Comparison of ENCODE assay signal across 27 mouse cellular contexts in the genomic region with DNA sequence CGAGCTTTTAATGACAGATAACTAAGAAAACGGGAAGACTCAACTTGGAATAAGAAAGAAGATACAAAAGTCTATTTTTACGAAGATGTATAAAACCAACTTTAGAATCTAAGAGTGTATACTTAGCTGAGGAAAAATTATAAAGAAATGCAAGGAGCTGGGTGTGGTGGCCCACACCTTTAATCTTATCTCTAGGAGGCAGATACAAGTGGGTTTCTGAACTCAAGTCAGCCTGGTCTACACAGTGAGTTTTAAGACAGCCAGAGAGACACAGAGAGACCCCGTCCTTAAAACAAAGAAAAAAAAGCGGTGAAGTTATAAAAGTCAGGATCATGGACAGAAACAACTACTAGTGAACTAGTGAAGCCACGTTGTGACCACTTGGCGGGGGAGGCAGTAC. TPM values are rescaled to one million over a fixed set of nuclear protein-coding genes. Genes with fewer than 3 reads are reported as not detected.
DNase-seq lines count a peak whose midpoint lies in the region; ATAC-seq and TF ChIP-seq lines count a peak whose summit lies in the region.
"Had no signal": no experiment of that assay in that cellular context is flagged by ENCODE, and none has a peak within 500 bp of the region (broad histone marks: within the 10 kb centered on the region; RNA-seq: fewer than 3 reads in every experiment).

No protein-coding gene starts in this region.

- no peaks in the 10 kb centered on the region for H3K9me3 ChIP-seq in lung, embryonic 16.5 days (ENCODE audit: control insufficient read depth, low read length)
- no peaks in the 10 kb centered on the region for H3K9me3 ChIP-seq in liver, embryonic 14.5 days (ENCODE audit: control insufficient read depth, low read length)
- H3K9me3 ChIP-seq in kidney, embryonic 14.5 days (ENCODE audit: control insufficient read depth, low read length) = no peaks in the 10 kb centered on the region
- H3K9me3 ChIP-seq: embryonic facial prominence, embryonic 12.5 days; embryonic facial prominence, embryonic 15.5 days; heart, embryonic 10.5 days; heart, embryonic 13.5 days; hindbrain, embryonic 15.5 days had no signal

- no peak overlapping the region for H3K27ac ChIP-seq in heart, adult 2 months
- peak overlapping the region; percentile 9; the same call in 1 of the 2 replicates for H3K27ac ChIP-seq in lung, embryonic 16.5 days (ENCODE audit: low read length)
- no peak overlapping the region for H3K27ac ChIP-seq in liver, embryonic 14.5 days
- H3K27ac ChIP-seq in kidney, embryonic 14.5 days (ENCODE audit: low read depth, low read length) = no peak overlapping the region
- H3K27ac ChIP-seq: embryonic facial prominence, embryonic 12.5 days; embryonic facial prominence, embryonic 15.5 days; gastrocnemius, adult 2 months; heart, embryonic 10.5 days; heart, embryonic 13.5 days; hindbrain, embryonic 15.5 days had no signal

- no peaks in the 10 kb centered on the region for H3K79me2 ChIP-seq in heart, adult 2 months (replicated peaks; ENCODE audit: control insufficient read depth, insufficient read depth, low read length)

- intact Hi-C loops in heart, adult 2 months (cut with DNase I) = no loop called here

- WGBS in heart, adult 2 months = 85% methylated on average over 7 of the region's 7 CpGs
- WGBS in lung, embryonic 16.5 days = 59% methylated on average over 7 of the region's 7 CpGs
- WGBS in liver, embryonic 14.5 days (ENCODE audit: insufficient replicate concordance) = 51% methylated on average over 7 of the region's 7 CpGs
- WGBS in kidney, embryonic 14.5 days = 89% methylated on average over 7 of the region's 7 CpGs

- no peaks in the 10 kb centered on the region for H3K36me3 ChIP-seq in heart, adult 2 months (ENCODE audit: control insufficient read depth, insufficient read depth, low read length)
- no peaks in the 10 kb centered on the region for H3K36me3 ChIP-seq in lung, embryonic 16.5 days (ENCODE audit: control insufficient read depth, insufficient read depth, low read length)
- H3K36me3 ChIP-seq in liver, embryonic 14.5 days (replicated peaks; ENCODE audit: control insufficient read depth, insufficient read depth, low read depth) = no peaks in the 10 kb centered on the region
- no peaks in the 10 kb centered on the region for H3K36me3 ChIP-seq in kidney, embryonic 14.5 days (ENCODE audit: control insufficient read depth, insufficient read depth, low read length)
- H3K36me3 ChIP-seq: embryonic facial prominence, embryonic 12.5 days; embryonic facial prominence, embryonic 15.5 days; heart, embryonic 10.5 days; heart, embryonic 13.5 days; hindbrain, embryonic 15.5 days had no signal

- DNase-seq in heart, adult 11 months = peak; percentile 25
- DNase-seq in heart, adult 2 months = no peak
- no peak for DNase-seq in lung, postnatal 25 days (ENCODE audit: low spot score)
- DNase-seq in liver, embryonic 14.5 days (ENCODE audit: low read depth in 3 of 3, low spot score in 3 of 3) = no peak
- DNase-seq in cerebellum, postnatal 25 days = no peak
- DNase-seq: adrenal gland, postnatal 10 days; adrenal gland, postnatal 36 days; cerebellum, adult 18-20 months; cerebellum, adult 9-10 months; cerebellum, postnatal 14 days; forebrain, postnatal 0 days; gastrocnemius, adult 2 months; gastrocnemius, postnatal 14 days; heart, adult 18-20 months; heart, postnatal 14 days; heart, postnatal 4 days had no signal

- TF ChIP-seq POLR2A in heart, adult 2 months (IDR thresholded peaks at IDR 0.05; ENCODE audit: insufficient read depth, low read depth, low read length) = no peak

- H3K4me1 ChIP-seq in heart, adult 2 months (ENCODE audit: control insufficient read depth, insufficient read depth, low read length) = no peaks in the 10 kb centered on the region
- H3K4me1 ChIP-seq in lung, embryonic 16.5 days (replicated peaks; ENCODE audit: control insufficient read depth, insufficient read depth, low read length) = no peaks in the 10 kb centered on the region
- H3K4me1 ChIP-seq in liver, embryonic 14.5 days (replicated peaks; ENCODE audit: control insufficient read depth in 2 of 2, insufficient read depth in 2 of 2, low read length in 1 of 2) = peaks cover 7 to 11% of the 10 kb centered on the region in 2 experiments
- no peaks in the 10 kb centered on the region for H3K4me1 ChIP-seq in kidney, embryonic 14.5 days (ENCODE audit: control insufficient read depth, insufficient read depth, low read length)
- H3K4me1 ChIP-seq: embryonic facial prominence, embryonic 12.5 days; embryonic facial prominence, embryonic 15.5 days; heart, embryonic 10.5 days; heart, embryonic 13.5 days; hindbrain, embryonic 15.5 days had no signal

- no peak overlapping the region for H3K4me2 ChIP-seq in lung, embryonic 16.5 days (ENCODE audit: low read depth, low read length)
- H3K4me2 ChIP-seq in liver, embryonic 14.5 days (ENCODE audit: low read depth) = peak overlapping the region; percentile 22; the same call in 1 of the 2 replicates
- no peak overlapping the region for H3K4me2 ChIP-seq in kidney, embryonic 14.5 days (replicated peaks; ENCODE audit: low read depth, low read length)
- H3K4me2 ChIP-seq: embryonic facial prominence, embryonic 12.5 days; embryonic facial prominence, embryonic 15.5 days; heart, embryonic 13.5 days; hindbrain, embryonic 15.5 days had no signal

- no peak for TF ChIP-seq EP300 in heart, adult 2 months (IDR thresholded peaks at IDR 0.05; ENCODE audit: insufficient read depth, low read depth, low read length)
- 0 out of 2 replicates have a peak, but pooled peaks have one; percentile 9 for TF ChIP-seq EP300 in liver, embryonic 14.5 days (IDR thresholded peaks at IDR 0.05; ENCODE audit: low read depth)

- H3K27me3 ChIP-seq in heart, adult 2 months (ENCODE audit: control insufficient read depth, insufficient read depth, low read length) = no peaks in the 10 kb centered on the region
- H3K27me3 ChIP-seq in lung, embryonic 16.5 days (ENCODE audit: control insufficient read depth, insufficient read depth, low read depth, low read length) = no peaks in the 10 kb centered on the region
- H3K27me3 ChIP-seq in liver, embryonic 14.5 days (ENCODE audit: control insufficient read depth, insufficient read depth, low read length) = no peaks in the 10 kb centered on the region
- no peaks in the 10 kb centered on the region for H3K27me3 ChIP-seq in kidney, embryonic 14.5 days (ENCODE audit: control insufficient read depth, insufficient read depth, low read length)
- H3K27me3 ChIP-seq: embryonic facial prominence, embryonic 12.5 days; embryonic facial prominence, embryonic 15.5 days; hindbrain, embryonic 15.5 days; Patski had no signal

- H3K9ac ChIP-seq in heart, adult 2 months (ENCODE audit: low read depth, low read length) = no peak overlapping the region
- H3K9ac ChIP-seq in lung, embryonic 16.5 days (ENCODE audit: low read length) = no peak overlapping the region
- H3K9ac ChIP-seq in liver, embryonic 14.5 days (replicated peaks) = no peak overlapping the region
- H3K9ac ChIP-seq in kidney, embryonic 14.5 days (ENCODE audit: low read depth, low read length) = no peak overlapping the region
- H3K9ac ChIP-seq: embryonic facial prominence, embryonic 12.5 days; embryonic facial prominence, embryonic 15.5 days; forebrain, postnatal 0 days; heart, embryonic 13.5 days; hindbrain, embryonic 15.5 days had no signal

- no peak overlapping the region for H3K4me3 ChIP-seq in heart, adult 2 months
- H3K4me3 ChIP-seq in lung, embryonic 16.5 days (ENCODE audit: low read length) = no peak overlapping the region
- H3K4me3 ChIP-seq in liver, embryonic 14.5 days (ENCODE audit: insufficient read depth in 1 of 2, low read depth in 2 of 2, low read length in 2 of 2) = no peak overlapping the region
- H3K4me3 ChIP-seq in kidney, embryonic 14.5 days (ENCODE audit: low read length) = no peak overlapping the region
- H3K4me3 ChIP-seq: embryonic facial prominence, embryonic 12.5 days; embryonic facial prominence, embryonic 15.5 days; gastrocnemius, adult 2 months; heart, embryonic 10.5 days; heart, embryonic 13.5 days; hindbrain, embryonic 15.5 days had no signal

- no peak for ATAC-seq in lung, embryonic 16.5 days (ENCODE audit: low read depth)
- peak; percentile 70; the same call in 1 of the 2 replicates for ATAC-seq in liver, embryonic 14.5 days (ENCODE audit: insufficient read depth)
- ATAC-seq in kidney, embryonic 14.5 days (ENCODE audit: low FRiP score, low TSS enrichment) = no peak
- ATAC-seq: forebrain, embryonic 14.5 days; forebrain, postnatal 0 days; Patski had no signal

- TF ChIP-seq CTCF in heart, adult 2 months (IDR thresholded peaks at IDR 0.05) = no peak
- TF ChIP-seq CTCF in liver, embryonic 14.5 days (IDR thresholded peaks at IDR 0.05; ENCODE audit: low read depth) = no peak

RNA-seq across cellular contexts. Expression of a gene that starts 10.6 kb away (rescaled TPM):
- under 1 TPM; 0.05 to 0.16 TPM for total RNA-seq in heart, adult 2 months (2021)
- 0.06 and 0.14 TPM in 2 replicates for polyA plus RNA-seq in heart, adult 2 months (2012; rRNA removed)
- polyA plus RNA-seq in lung, embryonic 16.5 days (2015; fragmentation: Nextera tagmentation; extraction: Ambion mirVana) = 2.8 and 3.3 TPM in 2 replicates
- 0.01 TPM in 1 of 2 replicates, not detected in the other for polyA plus RNA-seq in liver, embryonic 14.5 days (2012; rRNA removed)
- not detected in 2 replicates for polyA plus RNA-seq in liver, embryonic 14.5 days (2014; fragmentation: Nextera tagmentation; extraction: Ambion mirVana)
- polyA plus RNA-seq in kidney, embryonic 14.5 days (2014; fragmentation: Nextera tagmentation; extraction: Ambion mirVana) = 0.33 and 0.61 TPM in 2 replicates
- total RNA-seq: adrenal gland, adult 18-20 months; common myeloid progenitor, adult 5-6 weeks had no signal

RNA-seq across cellular contexts. Expression of a gene that starts 26.2 kb away (rescaled TPM):
- 10 to 100 TPM; 10.9 to 11.1 TPM for total RNA-seq in heart, adult 2 months (2021)
- polyA plus RNA-seq in heart, adult 2 months (2012; rRNA removed) = 4.7 and 7.4 TPM in 2 replicates
- polyA plus RNA-seq in lung, embryonic 16.5 days (2015; fragmentation: Nextera tagmentation; extraction: Ambion mirVana) = 28.6 and 29.0 TPM in 2 replicates
- 25.1 and 28.3 TPM in 2 replicates for polyA plus RNA-seq in liver, embryonic 14.5 days (2012; rRNA removed)
- 36.6 and 41.8 TPM in 2 replicates for polyA plus RNA-seq in liver, embryonic 14.5 days (2014; fragmentation: Nextera tagmentation; extraction: Ambion mirVana)
- 47.8 and 49.5 TPM in 2 replicates for polyA plus RNA-seq in kidney, embryonic 14.5 days (2014; fragmentation: Nextera tagmentation; extraction: Ambion mirVana)
